Mouse (Mus musculus) urinary bladder, adult 2 months (tissue): ENCODE measurements around the gene Cnot2. TPM values are rescaled to one million over a fixed set of nuclear protein-coding genes. Genes with fewer than 3 reads are reported as not detected.

Experiments used
- DNase-seq: peaks from one replicate; pipeline ENCODE4 v3.0.0; 2022; ENCODE audit warnings: low spot score
- polyA plus RNA-seq: library from polyadenylated mRNA; depleted of rRNA; stranded (reverse); fragments of >200 nt; gene quantifications from 2 replicates; pipeline ENCODE4 v1.2.3, GENCODE M21; 2012

The Cnot2 gene
- polyA plus RNA-seq, 1 experiment = 60.0 TPM

DNA sequence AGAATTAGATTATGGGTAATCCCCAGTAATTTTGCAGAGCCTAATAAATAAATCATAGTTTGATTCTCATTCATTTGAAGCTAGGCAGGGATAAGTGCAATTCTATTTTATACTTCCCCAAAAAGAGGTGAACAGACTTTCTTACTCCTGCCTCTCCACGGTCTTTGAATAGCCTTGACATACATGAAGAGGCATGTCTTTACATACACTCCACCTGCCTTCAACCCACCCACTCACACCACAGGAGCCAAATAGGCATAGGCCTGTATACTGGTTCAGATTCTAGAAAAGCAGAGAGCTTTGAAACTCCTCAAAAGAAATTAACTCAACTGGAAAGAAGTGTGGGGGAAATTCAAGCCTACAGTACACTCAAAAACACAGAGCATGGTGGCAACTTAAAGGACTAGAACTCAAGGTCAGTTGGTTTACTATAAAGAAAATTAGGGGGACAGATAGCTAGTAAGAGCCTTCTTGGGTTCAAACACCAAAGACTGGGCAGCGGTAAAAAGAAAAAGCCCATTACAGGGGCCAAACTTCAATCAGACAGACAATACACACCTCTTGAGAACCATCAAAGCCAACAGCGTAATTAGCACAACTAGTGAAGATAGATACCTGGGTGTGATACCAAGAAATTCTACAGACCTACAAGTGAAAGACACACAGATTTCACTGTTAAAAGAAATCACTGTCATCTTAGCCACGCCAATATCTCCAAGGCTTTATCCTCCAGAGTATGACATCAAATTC lies 18.4 kb downstream of the Cnot2 start:
- DNase-seq = no peak

DNA sequence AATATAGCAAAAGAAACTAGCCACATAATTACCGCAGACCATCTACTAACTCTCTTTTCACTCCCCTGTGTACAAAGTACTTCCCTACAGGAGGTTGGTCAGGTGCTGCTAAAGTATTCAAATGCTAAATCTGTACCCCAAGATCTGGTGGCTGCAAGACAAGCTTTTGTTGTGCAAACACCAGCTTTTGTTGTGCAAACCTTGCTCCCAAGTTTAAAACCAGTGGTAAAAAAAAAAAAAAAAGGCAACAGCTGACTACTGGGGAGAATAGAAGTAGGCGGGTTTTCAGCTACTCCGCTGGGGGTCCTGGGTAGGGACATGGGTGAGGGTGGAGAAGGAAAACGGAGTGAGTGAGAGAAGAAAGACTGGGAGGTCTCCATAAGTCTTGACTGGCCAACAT lies 19.1 kb downstream of the Cnot2 start:
- no peak for DNase-seq

DNA sequence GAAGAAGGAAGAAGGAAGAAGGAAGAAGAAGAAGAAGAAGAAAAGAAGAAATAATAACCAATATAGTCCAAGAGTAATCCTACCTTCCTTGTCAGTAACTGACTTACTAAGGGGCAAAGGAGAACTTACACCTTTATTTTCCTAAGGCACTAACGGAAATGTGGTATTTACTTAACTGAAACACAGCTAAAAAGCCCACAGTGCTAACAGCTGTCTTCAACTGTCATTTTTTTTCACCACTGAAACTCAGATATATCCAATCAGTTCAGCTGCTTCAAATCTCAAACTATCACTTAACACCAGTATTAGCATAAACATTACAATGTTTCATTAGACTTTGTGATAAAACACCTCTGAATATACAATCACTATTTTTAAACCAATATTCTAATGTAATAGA lies 22.1 kb downstream of the Cnot2 start:
- no peak for DNase-seq

DNA sequence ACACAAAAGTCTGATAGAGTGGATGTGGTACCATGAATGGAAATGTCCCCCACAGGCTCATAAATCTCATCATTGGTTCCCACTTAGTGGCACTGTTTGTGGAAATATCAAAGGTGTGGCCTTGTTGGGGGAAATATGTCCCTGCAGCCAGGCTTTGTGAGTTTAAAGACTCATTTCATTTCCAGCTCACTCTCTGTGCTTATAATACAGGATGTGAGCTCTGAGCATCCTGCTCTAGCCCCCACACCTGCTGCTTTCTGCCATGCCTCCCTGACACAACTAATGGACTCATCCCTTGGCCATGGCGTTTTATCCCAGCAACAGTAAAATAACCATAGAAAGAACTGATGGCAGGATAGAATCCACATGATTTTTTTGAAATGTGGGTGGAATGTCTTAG lies 24.1 kb downstream of the Cnot2 start:
- no peak for DNase-seq

DNA sequence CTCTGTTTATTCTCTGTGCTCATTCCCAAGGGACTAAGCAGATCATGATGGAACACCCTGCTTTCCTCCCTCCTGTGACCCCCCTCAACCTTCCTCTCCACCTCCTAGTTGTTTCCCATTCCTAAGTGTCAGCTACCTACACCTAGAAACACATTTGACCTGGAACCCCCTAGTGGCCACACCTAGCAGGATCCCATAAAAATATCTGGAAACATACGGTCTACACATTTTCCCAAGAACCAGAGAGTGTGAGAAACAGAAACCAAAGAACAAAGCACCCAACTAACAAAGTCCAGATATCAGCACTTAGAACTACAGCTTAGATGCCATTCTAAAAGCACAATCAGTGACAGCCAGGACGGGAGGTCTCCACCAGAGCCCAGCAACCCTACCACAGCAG lies 26.9 kb downstream of the Cnot2 start:
- DNase-seq = no peak

DNA sequence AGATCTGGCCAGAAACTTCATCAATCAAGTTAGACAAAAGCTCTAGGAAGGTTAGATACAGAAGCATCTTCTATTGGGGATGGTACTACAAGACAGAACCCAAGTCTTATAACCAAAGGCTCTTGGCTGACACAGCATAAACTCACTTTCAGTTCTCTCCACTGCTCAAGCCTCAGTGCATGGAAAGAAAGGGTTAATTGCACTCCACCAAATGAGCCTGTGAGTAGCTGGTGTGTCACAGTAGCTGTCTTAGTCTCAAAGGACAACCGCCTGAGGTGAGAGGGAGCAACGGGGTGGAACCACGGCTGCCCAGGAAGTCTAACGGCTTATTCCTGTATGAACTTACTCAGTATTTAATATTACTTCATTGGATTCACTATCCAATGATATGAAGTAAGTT lies 33.4 kb downstream of the Cnot2 start:
- no peak for DNase-seq

DNA sequence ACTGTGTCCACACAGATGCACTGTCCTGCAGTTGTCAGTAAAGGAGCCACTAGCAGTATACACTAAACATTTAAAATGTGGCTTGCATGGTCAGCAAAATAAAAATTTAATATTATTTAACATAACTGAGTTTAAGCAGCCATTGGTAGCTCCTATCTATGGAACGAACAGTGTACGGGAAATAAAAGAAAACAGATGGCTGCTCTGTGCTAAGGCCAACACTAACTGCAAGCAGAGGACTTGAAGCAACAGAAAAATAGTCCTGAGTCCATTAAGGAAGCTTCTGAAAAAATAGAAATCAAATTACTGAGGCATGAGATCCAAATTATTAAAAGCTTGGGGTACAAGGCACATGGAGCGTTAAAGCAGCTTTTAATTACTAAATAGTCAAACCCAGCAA lies 35.1 kb downstream of the Cnot2 start:
- DNase-seq = no peak

DNA sequence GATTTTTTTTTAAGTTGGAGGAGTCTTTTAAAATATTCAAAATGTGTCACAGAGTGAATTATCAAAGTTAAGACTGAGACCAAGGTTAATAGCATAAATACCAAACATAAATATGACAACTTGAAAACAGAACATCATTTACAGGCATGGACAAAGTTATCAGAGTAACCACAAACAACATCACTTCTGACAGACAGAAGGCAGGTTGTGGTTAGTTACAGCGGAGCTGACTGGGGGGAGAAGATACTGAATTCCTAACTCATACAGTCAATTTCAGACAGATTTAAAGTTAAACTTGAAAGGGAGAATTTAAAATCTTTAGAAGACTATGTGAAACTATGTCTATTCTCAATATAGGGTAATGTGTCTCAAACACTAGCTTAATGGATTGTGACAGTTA lies 38.2 kb downstream of the Cnot2 start:
- DNase-seq = no peak

DNA sequence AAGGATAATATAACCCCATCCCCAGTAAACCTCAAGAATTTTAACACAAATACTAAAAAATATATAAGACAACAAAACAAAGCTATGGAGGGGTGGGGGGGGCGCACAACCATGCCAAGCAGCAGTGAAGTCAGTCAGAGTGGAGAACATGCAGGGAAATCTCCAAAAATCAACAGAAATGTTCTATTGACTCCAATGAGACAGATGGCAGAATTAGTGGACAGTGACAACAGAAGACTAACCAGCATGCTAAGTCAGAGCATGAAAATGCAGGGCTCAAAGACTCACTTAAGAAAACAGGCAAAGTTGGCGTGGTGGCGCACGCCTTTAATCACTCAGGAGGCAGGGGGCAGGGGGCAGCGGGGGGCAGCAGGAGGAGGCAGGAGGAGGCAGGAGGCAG lies 40.6 kb downstream of the Cnot2 start:
- DNase-seq = no peak

DNA sequence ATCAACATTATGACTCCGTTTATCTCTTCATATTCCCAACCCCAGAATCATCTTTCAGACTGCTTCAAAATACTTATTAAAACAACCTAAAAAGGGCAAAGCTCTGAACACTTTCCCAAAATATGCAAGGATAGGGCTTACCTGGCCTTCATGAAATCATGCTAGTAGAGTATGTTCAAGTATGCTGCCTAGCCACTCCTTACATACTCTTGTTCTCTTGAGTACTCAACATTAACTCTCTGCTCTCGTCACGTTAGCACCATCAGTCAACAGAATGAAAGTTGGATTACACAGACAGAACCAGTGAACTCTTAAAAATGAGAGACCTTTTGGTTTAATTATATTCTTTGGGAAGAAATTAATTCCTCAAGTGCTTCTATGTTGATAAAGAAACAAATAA lies 43.8 kb downstream of the Cnot2 start:
- DNase-seq = no peak

DNA sequence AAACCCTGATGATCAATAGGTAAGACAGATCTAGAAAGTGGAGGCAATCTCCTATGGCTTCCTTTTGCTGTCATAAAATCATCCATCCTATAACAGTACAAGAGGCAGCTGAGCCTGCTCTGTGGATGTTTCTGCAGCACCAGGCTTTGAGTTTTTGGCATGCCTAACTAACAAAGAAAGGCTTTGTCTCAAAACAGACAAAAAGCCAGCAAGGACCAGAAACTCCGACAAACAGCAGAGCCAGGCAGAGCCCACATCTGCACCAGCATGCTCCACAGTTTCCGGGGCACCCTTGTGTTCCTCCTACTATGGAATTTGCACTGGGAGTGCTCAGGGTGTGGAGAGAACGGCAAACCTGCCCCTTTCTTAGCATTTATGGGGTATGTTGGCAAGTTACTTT lies 47.0 kb downstream of the Cnot2 start:
- no peak for DNase-seq

DNA sequence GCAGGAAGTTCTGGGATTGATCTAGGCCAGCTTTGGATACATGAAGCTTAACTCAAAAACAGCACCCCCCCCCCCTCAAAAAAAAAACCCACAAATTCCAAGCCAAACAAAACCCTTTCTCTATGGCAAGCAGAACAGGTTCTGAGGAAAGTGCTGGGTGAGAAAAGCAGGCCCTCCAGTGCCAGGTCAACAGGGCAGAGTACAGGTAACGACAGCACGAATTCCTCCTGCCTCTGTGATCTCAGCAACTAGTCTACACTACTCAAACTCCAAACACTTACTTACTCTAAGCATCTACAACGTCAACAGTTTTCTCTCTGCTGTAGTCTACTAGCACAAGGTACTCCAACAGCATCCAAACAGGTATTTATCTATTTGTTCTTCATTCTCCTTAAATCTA lies 48.8 kb downstream of the Cnot2 start:
- DNase-seq = no peak

DNA sequence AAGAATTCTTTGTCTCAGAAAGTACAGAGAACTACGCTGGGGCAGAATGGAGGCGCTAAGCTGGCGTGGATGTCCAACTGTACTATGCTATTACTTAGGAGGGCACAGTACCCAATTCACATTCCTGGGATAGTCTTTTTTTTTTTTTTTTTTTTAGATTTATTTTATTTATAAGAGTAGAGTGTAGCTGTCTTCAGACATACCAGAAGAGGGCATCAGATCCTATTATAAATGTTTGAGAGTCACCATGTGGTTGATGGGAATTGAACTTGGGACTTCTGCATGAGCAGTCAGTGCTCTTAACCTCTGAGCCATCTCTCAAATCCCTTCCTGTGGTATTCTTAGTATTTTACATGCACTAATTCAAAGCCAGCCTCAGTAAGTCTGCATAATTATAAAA lies 50.2 kb downstream of the Cnot2 start:
- DNase-seq = no peak

DNA sequence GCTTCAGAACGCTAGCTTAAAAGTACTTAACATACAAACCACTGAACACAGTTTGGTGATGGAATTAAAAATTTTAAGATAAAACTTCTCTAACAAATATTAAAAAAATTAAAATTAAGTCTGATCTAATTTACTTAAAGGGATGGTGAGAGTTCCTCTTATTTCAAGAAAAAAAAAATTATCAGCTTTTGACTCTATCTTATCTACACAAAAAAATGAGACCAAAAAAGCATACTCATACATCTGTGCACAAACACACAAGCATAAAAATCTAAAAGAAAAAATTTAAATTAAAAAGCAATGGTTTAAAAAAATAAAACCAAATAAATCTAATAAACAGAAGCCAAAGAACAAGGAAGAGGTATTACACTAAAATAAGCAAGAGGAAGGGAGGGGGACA lies 61.7 kb downstream of the Cnot2 start:
- DNase-seq = no peak

DNA sequence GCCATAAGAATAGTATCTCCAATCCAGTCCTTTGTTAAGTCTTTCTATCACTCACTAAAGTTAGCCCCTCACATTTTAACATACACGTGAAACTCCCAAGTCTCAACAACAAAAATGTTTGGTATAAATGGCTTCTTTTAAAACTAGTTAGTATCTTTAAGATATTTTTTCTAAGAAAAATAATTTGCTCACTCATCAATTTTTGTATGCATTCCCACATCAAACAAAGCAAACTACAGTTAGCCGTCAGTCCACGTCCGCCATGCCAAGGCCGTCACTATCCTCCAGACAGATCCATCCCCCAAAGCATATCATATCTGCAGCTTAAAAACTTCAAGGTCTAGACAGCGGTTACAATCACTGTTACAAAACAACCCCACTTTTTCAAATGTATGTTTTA lies 65.7 kb downstream of the Cnot2 start:
- DNase-seq = no peak

DNA sequence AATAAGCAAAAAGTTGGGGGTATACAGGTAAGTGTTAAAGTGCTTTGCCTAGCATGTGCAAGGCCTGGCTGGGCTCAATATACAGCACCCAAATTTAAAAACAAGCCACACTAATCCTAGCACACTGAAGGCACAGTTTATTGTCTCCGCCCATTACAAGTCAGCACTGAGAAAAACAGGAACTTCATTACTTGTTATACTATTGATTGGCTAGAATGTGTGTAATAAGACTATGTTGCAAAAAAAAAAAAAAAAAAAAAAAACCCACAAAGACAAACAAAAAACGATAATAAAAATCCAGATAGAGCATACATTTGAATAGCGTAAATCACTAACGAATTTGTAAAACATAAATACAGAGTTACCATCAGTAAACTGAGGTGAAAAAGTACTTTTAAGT lies 66.2 kb downstream of the Cnot2 start:
- DNase-seq = no peak

DNA sequence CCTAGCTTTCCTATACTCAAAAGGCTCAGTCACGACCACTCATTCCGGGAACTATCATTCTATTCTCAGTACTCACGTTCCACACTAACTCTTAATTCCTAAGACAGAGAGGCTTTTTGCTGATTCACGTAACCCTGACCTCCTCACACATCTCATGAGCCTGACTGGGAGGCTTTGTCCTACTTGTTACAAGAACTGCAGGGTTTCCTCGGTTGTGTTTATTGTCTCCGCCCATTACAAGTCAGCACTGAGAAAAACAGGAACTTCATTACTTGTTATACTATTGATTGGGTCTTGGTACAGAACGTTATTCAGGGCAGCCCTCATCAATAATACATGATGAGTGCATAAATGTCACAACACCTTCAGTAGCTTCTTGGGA lies 68.1 kb downstream of the Cnot2 start:
- DNase-seq = no peak

DNA sequence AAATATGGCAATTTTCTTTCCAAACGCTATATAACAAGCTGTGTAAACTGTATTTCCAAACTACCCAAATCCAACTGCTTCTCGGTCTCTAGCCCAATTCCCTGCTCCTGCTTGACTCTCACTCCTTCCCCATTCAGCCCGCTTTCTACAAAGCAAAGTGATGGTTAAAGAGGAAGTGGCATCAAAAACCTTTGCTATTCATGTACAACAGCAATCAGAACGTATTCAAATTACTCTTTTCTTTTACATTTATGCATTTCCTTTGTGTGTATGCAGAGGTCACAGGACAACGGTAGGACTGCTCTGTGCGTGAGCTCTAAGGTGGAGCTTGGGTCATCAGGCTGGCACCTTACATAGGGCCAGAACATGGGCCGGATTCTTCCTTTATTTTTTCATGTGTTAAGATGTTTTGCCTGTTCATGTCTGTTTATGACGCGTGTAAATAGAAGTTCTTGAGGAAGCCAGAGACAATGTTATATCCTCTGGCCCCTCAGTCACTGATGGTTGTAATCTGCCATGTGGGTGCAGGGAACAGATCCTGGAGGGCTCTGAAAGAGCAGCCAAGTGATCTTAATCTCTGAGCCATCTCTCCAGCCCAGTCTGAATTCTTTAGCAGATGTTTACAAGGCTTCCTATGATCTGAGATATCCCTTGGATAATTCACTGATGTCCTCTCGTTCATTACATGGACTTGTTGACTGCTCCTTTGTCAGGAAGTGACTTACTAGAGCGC lies 68.6 kb downstream of the Cnot2 start:
- DNase-seq = no peak

DNA sequence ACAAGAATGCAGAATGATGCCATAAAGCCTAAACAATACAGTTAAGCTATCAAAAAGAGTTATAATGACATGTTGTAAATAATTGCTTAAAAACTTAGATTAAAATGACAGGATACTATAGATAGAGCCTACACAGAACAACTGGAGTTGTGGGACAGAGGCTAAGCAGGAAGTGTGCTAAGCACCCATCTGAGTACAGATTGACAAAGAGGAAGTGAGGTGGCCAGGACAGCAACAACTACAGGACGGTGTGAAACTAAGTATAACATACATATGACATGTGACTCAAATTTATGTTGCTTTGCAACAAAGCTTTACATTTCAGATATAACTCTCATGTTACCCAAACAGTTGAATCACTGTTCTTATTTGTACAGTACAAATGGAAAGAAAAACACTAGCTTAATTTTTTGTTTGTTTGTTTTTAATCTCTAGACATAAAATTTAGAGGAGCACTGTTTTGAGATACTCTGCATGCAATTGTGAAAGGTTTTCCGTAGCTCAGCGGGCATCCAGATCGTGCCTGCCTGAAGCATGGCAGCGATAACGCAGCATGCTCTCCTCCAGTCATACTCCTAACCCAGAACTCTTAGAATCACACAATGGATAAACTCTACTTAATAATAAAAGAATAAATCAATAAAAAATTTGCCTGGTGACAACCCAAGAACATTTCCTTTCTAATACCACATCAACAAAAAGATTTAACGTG lies 75.9 kb downstream of the Cnot2 start:
- DNase-seq = no peak

DNA sequence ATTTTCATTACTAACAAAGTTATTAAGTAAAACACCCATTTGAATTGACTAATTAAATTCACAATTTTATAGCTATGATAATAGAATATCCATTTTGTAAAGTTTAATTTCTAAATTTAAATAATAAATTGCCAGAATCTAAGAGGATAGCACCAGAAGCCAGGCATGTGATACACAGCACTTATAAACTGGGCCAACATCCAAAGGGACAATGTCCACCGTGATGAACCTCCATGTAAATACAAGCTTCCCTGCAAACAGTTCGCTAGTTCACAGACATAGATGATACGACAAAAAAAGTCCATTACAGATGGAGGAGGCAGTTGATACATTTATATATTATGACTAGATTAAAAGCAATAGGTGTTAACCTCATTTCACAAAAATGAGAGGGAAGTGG lies 88.5 kb downstream of the Cnot2 start:
- DNase-seq = no peak

DNA sequence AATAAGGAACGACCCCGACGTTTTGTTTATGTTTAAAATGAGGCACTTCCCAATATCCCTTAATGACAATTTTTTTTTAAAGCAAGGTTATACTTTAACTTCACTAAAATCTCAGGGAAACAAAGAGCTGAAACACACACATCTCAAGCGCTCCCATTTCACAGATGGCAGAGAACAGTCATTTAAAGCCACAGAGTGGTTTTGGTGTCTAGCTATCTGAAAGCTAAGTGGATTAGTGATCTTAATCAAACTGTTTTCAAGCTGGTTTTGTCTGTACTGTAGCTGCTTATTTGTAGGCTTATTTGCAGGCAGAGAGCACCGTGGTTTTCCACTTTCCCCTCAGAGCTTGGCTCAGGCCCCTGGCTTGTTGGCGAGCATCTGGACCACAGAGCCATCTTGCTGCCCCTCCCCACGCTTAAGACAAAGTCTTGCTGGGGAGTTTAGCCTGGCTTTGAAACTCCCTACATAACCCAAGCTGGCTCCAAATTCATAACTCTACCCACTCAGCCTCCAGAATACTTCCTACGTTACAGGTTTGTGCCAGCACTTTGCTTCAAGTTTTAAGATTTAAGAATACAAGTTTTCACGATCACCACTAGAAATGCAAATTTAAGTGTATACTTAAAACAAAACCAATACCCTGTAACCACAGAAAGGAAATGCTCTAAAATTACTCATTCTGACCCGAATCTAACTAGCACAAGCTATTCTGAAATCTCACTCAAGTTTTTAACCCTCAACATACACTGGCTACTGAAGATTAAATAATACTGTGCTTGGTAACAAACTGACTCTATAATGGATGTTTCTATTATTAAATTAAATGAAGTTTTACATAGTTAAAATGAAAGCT lies 94.2 kb downstream of the Cnot2 start:
- DNase-seq = no peak

DNA sequence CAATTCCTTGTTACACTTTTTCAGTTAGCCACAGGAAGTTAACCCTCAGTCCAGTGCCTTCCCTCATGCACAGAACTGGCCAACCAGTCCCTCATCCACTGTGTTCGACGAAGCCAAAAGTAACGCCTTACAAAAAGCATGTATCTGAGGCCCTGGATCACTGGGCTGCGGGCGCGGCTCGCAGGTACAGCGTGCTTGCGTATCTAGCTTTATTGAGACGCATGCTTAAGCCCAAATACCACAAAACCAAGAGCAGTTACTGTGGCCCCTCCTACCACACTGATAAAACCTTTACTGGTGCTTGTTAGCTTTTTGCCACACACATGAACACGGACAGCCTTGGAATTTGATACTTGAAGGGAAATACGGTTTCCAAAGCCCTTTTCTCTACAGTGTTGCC lies 99.4 kb downstream of the Cnot2 start:
- DNase-seq = no peak
